ENCODE assay signal across 21 mouse cellular contexts in genomic region chr8:119854035-119854434, GRCm38 (mm10). TPM values are rescaled to one million over a fixed set of nuclear protein-coding genes. Genes with fewer than 3 reads are reported as not detected.
DNase-seq lines count a peak whose midpoint lies in the region; ATAC-seq lines count a peak whose summit lies in the region.
"Had no signal": no experiment of that assay in that cellular context is flagged by ENCODE, and none has a peak within 500 bp of the region (broad histone marks: within the 10 kb centered on the region; RNA-seq: fewer than 3 reads in every experiment).

No protein-coding gene starts in this region.

- no peak overlapping the region for H3K4me3 ChIP-seq in hindbrain, embryonic 10.5 days
- H3K4me3 ChIP-seq in hindbrain, embryonic 11.5 days (ENCODE audit: low read depth, low read length) = no peak overlapping the region
- H3K4me3 ChIP-seq: embryonic facial prominence, embryonic 13.5 days; forebrain, embryonic 15.5 days; kidney, embryonic 15.5 days; limb, embryonic 13.5 days; lung, embryonic 15.5 days; megakaryocyte, embryonic 14.5 days had no signal

- peak; percentile 50 for DNase-seq in embryo, embryonic 10 days (ENCODE audit: low spot score)
- no peak for DNase-seq in embryo, embryonic 9.5 days (ENCODE audit: extremely low spot score)
- DNase-seq in hindbrain, embryonic 10.5 days (ENCODE audit: low spot score) = peak; percentile 28
- DNase-seq in hindbrain, embryonic 11.5 days (ENCODE audit: low spot score) = no peak
- peak; percentile 55 for DNase-seq in retina, postnatal 1 day
- DNase-seq in retina, embryonic 14.5 days (ENCODE audit: low spot score) = no peak
- no peak for DNase-seq in ovary, postnatal 14 days (ENCODE audit: low spot score)
- DNase-seq: adrenal gland, adult 2 months; cerebellum, adult 18-20 months; kidney, adult 11 months; kidney, postnatal 36 days; lung, postnatal 36 days had no signal

- H3K36me3 ChIP-seq in hindbrain, embryonic 10.5 days = no peaks in the 10 kb centered on the region
- H3K36me3 ChIP-seq in hindbrain, embryonic 11.5 days (ENCODE audit: control insufficient read depth, insufficient read depth, low read length) = no peaks in the 10 kb centered on the region
- H3K36me3 ChIP-seq: embryonic facial prominence, embryonic 13.5 days; forebrain, embryonic 15.5 days; kidney, embryonic 15.5 days; limb, embryonic 13.5 days; lung, embryonic 15.5 days had no signal

- peaks cover 16% of the 10 kb centered on the region for H3K4me1 ChIP-seq in hindbrain, embryonic 10.5 days (replicated peaks)
- H3K4me1 ChIP-seq in hindbrain, embryonic 11.5 days (replicated peaks; ENCODE audit: control insufficient read depth, insufficient read depth, low read length) = no peaks in the 10 kb centered on the region
- H3K4me1 ChIP-seq: forebrain, embryonic 15.5 days; kidney, embryonic 15.5 days; limb, embryonic 13.5 days; lung, embryonic 15.5 days had no signal

- H3K27ac ChIP-seq in hindbrain, embryonic 10.5 days = peak overlapping the region; percentile 77
- H3K27ac ChIP-seq in hindbrain, embryonic 11.5 days (ENCODE audit: low read depth, low read length) = no peak overlapping the region
- H3K27ac ChIP-seq: embryonic facial prominence, embryonic 13.5 days; forebrain, embryonic 15.5 days; kidney, embryonic 15.5 days; limb, embryonic 13.5 days; liver, embryonic 14.5 days; lung, embryonic 15.5 days had no signal

- H3K27me3 ChIP-seq in hindbrain, embryonic 10.5 days (ENCODE audit: insufficient read depth, poor library complexity, severe bottlenecking) = peaks cover 3% of the 10 kb centered on the region
- H3K27me3 ChIP-seq in hindbrain, embryonic 11.5 days (ENCODE audit: control insufficient read depth, insufficient read depth, low read length) = no peaks in the 10 kb centered on the region
- H3K27me3 ChIP-seq: embryonic facial prominence, embryonic 13.5 days; forebrain, embryonic 15.5 days; limb, embryonic 13.5 days; lung, embryonic 15.5 days had no signal

- H3K4me2 ChIP-seq in hindbrain, embryonic 11.5 days (replicated peaks; ENCODE audit: low read depth, low read length) = no peak overlapping the region
- H3K4me2 ChIP-seq: embryonic facial prominence, embryonic 13.5 days; forebrain, embryonic 15.5 days; kidney, embryonic 15.5 days; limb, embryonic 13.5 days; lung, embryonic 15.5 days had no signal

- H3K9me3 ChIP-seq in hindbrain, embryonic 10.5 days = peaks cover 10% of the 10 kb centered on the region
- no peaks in the 10 kb centered on the region for H3K9me3 ChIP-seq in hindbrain, embryonic 11.5 days (ENCODE audit: control insufficient read depth, low read length)
- H3K9me3 ChIP-seq: forebrain, embryonic 15.5 days; lung, embryonic 15.5 days had no signal

- H3K9ac ChIP-seq in hindbrain, embryonic 11.5 days (ENCODE audit: low read depth, low read length) = no peak overlapping the region
- H3K9ac ChIP-seq: embryonic facial prominence, embryonic 13.5 days; forebrain, embryonic 15.5 days; kidney, embryonic 15.5 days; limb, embryonic 13.5 days; liver, embryonic 14.5 days; lung, embryonic 15.5 days had no signal

- no peak for ATAC-seq in hindbrain, embryonic 11.5 days (ENCODE audit: low FRiP score)
- ATAC-seq: CD4-positive, CD25-positive, alpha-beta regulatory T cell, adult 4 months; forebrain, embryonic 15.5 days had no signal

- 35% methylated on average over 5 of the region's 5 CpGs for WGBS in hindbrain, embryonic 10.5 days
- WGBS in hindbrain, embryonic 11.5 days = 35% methylated on average over 5 of the region's 5 CpGs

RNA-seq across cellular contexts. Expression of gene Klhl36, which starts 8.0 kb away (rescaled TPM):
- 10.7 and 11.9 TPM in 2 replicates for polyA plus RNA-seq in hindbrain, embryonic 10.5 days (2016; fragmentation: Nextera tagmentation; extraction: Ambion mirVana)
- 9.2 and 9.3 TPM in 2 replicates for polyA plus RNA-seq in hindbrain, embryonic 11.5 days (2014; fragmentation: Nextera tagmentation; extraction: Ambion mirVana)

RNA-seq across cellular contexts. Expression of gene Cotl1, which starts 13.7 kb away (rescaled TPM):
- 273 and 545 TPM in 2 replicates for polyA plus RNA-seq in hindbrain, embryonic 10.5 days (2016; fragmentation: Nextera tagmentation; extraction: Ambion mirVana)
- polyA plus RNA-seq in hindbrain, embryonic 11.5 days (2014; fragmentation: Nextera tagmentation; extraction: Ambion mirVana) = 458 and 496 TPM in 2 replicates

RNA-seq across cellular contexts. Expression of gene Usp10, which starts 56.1 kb away (rescaled TPM):
- polyA plus RNA-seq in hindbrain, embryonic 10.5 days (2016; fragmentation: Nextera tagmentation; extraction: Ambion mirVana) = 182 and 219 TPM in 2 replicates
- polyA plus RNA-seq in hindbrain, embryonic 11.5 days (2014; fragmentation: Nextera tagmentation; extraction: Ambion mirVana) = 130 and 136 TPM in 2 replicates

RNA-seq across cellular contexts. Expression of gene Gm20388, which starts 56.6 kb away (rescaled TPM):
- polyA plus RNA-seq in hindbrain, embryonic 10.5 days (2016; fragmentation: Nextera tagmentation; extraction: Ambion mirVana) = 1.7 and 3.2 TPM in 2 replicates
- 11.8 and 11.9 TPM in 2 replicates for polyA plus RNA-seq in hindbrain, embryonic 11.5 days (2014; fragmentation: Nextera tagmentation; extraction: Ambion mirVana)
- polyA plus RNA-seq: embryonic facial prominence, embryonic 13.5 days; forebrain, embryonic 15.5 days; neural tube, embryonic 11.5 days had no signal

Comparison
In these comparisons a context has a peak if more than half of its experiments do, and no peak if none do; other contexts are left out.
1. DNase-seq: peak in embryo, embryonic 10 days (single experiment), hindbrain, embryonic 10.5 days (single experiment) and retina, postnatal 1 day (single experiment); none in embryo, embryonic 9.5 days (single experiment), hindbrain, embryonic 11.5 days (single experiment), retina, embryonic 14.5 days (single experiment) and ovary, postnatal 14 days (single experiment).